Mouse (Mus musculus): ENCODE measurements at regions not wholly inside any gene's neighbourhood (a gene's known extent, or its start where the extent isn't known, plus 50 kb on each side); places are given as distances from the start of the nearest gene placed in this dataset.

DNA sequence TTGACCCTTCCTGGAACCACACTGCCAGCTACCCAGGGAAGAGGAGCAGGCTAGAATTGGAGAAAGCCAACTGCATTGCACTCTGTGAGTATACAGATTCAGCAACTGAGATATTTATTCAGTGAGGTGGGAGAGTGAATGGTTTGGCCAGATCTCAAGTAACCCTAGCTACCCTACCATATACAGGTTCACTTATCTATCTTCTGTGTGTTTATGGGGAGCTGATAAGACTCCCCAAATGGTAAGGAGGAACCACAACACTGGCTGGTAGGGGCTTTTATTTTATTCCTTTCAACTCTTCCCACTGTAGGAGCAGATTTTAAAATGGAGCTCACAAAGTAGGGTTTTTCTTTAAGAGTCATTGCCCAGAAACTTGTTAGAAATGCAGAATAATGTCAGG, 62.9 kb downstream of the Arrdc3 start:
- no peak for DNase-seq

DNA sequence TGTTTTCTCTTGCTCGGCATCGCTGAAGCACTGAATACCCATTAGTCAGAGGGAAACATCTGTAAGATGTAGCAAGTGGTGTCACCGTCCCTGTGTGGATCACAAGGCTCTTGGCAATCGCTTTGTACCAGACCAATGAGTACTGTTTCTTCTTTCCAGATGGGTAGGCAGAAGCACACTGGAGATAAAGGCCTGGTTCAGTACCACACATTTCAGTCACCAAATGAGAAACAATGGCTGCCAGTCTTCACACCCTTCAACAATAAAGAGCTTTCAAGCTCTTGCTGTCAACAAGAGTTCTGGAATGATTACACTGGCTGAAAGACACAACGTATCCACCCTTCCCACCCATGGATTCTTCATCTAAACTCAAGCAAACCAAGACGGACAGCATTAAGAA, 64.5 kb downstream of the Arrdc3 start:
- DNase-seq, result no peak

DNA sequence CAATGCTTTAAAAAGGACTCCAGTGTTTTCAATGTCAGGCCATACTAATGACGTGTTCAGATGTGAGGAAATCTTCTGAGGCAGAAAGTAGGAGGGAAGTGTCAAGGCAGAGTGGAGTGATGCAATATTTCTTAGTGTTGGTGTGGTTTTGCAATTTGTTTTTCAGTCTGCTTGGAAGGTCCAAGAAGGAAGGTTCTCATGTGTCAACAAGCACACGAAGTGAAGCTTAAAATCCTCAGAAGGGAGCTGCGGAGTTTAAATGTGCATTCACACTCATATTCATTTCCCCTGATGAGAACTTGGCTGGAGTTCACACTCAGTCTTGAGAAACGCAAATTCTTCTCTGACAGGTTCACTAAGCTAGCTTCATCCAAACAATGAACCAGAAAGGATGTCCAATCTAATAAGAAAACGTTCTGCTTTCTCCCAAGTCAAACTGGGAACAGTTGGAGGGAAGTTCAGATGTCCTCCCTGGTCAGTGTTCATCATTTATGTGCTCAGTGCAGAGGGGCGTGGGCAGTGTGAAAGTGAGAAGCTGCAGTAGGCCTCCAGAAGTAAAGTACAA, 66.0 kb downstream of the Arrdc3 start:
- DNase-seq, result peak; percentile 41

DNA sequence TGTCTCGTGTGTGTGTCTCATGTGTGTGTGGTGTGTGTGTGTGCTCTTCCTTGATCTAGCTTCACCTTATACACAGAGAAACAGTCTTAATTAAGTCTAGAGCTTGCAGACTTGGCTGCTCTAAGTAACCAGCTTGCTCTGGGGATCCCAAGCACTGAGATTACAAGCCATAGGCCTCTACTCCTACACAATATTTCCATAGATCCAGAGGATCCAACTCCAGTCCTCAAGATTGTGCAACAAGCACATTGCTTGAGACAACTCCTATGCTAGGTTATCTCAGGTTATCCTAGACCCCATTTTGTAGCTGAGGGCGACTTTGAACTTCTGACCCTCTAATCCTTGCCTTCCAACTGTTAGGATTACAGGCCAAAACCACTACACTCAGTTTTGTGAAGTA, 67.1 kb downstream of the Arrdc3 start:
- DNase-seq, result no peak

DNA sequence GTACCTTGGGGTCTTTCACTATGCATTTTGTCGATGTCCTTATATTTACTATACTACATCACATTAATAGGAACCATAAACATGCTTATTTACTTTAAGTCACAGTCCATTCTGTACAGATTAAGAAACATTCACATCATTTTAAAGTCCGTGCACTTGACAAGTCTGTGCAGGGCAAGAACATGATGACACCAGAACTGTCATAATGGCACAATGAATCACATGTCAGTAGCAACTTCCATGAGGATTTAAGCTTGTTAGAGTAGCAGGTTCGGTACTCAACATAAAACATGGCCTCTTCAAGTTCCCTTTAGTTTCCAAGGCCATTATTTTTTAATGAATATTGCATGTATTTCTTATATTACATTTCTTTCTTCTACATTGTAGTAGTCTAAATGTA, 67.6 kb downstream of the Arrdc3 start:
- no peak for DNase-seq

DNA sequence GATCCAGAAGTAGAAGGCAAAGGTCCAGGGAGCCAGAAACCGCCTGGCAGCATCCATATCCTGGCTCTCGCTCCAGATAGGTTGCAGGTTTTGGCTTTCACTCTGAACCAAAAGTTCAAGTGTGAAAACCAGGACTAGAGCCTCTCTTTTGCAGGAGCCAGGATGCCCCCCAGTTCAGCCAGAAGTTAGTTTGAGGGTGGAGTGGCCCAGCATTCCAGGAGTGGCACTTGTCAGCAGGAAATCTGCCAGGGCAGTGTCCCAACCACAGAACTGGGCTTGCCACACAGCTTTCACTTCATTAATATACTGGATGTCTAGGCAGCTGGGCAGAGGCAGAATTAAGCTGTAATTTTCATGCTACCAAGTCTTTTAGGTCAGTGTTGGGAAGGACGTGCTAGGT, 68.1 kb downstream of the Arrdc3 start:
- DNase-seq, result peak; percentile 76

DNA sequence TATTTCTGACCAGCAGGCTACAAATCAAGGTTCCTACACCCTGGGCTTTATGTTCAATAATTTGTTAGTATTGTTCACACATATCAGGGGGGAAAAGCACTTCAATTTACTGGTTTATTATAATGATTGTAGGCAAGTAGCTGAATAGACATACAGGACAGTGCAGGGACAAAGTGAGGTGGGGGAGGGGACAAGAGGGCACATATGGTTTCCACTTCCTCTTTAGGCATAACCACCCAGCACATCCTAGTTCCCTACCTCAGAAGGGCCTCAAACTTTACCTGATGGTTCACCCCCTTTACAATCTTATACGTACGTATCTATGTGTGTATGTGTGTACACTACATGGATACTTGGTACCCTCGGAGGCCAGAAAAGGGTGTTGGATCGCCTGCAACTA, 69.7 kb downstream of the Arrdc3 start:
- DNase-seq, result no peak

DNA sequence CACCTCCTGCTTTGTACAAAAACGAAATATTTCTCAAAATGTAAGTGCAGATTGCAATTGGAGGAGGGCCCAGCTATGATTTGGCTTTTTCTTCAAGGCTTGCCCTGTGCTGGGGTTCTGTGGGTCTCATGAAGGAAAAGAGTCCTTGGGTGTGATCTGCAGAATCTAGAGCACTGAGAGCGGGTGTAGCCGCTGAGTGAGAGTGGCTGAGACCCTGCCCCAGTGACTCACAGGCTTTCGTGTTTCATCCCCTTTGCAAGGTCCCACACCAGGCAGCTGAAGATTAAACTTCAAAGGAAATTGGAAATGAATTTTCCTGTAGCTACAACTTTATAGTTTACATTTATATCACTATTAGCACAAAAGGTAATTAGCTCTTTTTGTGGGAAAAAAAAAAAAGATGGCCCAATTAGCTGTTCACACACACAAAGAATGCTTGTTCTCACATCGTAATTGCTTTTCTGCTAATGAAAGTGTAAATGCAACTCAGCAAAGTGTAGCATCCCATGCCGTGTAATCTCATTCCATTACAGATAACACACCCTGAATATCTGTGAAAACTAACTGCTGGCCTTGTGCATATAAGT, 71.0 kb downstream of the Arrdc3 start:
- peak; percentile 21 for DNase-seq

DNA sequence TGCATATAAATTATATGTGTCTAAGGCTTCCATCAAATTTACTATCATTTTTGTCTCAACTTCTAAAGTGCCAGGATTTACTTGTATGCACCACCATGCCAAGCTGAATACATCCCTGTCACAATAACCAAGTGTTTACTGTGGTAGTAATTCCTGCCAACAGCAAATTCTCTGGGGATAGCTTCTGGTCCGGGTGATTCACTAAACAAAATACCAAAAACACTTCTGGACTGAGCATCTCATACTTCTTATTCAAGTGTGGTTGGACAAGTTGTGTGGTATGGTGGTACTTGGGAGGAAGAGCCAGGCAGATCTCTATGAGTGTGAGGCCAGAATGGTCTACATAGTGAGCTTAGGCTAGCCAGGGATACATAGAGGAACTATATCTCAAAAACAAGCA, 73.8 kb downstream of the Arrdc3 start:
- DNase-seq, result no peak

DNA sequence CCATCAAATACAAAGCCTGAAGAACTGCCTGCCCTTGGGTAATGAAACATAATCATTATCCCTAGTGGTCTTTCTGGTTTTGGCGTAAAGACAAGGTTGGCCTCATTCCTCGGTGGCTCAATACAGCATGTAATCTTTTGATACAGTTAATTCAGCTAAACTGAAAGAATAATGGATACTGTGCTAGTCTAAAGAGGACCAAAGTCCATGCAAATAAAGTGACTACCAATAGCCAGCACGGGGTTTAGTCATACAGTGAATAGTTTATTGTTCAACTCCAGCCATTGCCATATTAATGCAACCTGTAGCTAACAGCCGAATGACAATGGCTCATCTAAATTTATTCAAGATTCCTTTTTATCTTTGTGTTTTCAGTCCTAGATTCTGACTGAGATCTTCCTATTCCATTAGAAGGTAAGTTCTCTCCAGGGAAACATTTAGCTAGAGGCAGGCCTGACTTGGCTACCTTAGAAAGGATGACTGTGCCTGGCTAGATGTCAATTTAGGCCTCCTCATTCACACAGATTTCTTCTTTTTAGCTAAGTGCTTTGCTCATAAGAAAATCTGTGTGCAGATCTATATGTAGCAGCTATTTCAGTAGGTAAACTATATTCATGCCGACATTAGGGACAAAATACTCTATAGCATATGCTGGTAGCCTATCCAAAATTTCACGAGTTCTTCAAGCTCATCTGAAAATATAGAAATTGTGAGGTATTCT, 74.4 kb downstream of the Arrdc3 start:
- DNase-seq, result no peak

DNA sequence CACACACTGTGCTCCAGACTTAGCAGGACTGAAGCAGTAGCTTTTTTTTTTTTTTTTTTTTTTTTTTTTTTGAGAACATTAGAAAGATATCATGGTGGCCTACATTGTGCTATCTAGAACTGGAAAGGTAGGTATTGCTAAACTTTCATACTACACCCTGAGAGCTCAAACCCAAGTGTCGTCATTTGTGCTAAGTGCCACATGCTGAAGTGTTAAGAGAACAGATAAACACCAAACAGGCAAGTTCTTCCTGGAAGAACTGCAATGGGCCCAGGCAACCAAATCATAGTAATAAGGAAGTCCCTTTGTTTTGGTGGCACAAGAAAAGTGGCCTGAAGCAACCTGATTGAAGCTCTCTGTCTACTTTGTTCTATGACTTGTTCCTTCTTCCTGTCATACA, 76.6 kb downstream of the Arrdc3 start:
- no peak for DNase-seq

DNA sequence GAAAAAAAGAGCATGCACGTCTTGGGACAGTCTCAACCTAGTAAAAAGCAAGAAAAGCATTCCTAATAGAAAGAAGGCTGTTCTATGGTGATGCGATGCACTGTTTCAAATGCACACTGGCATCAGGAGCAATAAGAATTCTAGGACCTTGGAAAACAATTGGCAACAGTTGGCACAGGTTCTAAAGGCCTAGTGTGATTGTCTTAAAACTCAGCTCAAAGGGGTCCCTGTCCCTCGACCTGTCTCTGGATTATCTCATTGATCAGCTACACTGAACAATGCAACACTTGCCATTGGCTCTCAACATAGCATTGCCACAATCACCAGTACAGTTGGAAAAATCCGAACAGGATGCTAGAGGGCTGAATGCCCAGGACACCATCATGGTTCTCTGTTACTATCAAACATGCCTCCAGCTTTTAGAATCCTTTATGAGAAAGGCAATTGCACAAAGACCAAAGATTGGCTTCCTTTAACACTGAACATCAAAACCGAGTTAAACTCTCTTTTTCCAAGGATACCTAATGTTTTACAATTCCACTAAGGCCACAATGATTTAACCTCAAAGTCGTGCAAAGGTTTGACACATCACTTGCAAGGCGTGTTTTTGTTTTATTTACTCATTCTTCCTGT, 78.9 kb downstream of the Arrdc3 start:
- no peak for DNase-seq

DNA sequence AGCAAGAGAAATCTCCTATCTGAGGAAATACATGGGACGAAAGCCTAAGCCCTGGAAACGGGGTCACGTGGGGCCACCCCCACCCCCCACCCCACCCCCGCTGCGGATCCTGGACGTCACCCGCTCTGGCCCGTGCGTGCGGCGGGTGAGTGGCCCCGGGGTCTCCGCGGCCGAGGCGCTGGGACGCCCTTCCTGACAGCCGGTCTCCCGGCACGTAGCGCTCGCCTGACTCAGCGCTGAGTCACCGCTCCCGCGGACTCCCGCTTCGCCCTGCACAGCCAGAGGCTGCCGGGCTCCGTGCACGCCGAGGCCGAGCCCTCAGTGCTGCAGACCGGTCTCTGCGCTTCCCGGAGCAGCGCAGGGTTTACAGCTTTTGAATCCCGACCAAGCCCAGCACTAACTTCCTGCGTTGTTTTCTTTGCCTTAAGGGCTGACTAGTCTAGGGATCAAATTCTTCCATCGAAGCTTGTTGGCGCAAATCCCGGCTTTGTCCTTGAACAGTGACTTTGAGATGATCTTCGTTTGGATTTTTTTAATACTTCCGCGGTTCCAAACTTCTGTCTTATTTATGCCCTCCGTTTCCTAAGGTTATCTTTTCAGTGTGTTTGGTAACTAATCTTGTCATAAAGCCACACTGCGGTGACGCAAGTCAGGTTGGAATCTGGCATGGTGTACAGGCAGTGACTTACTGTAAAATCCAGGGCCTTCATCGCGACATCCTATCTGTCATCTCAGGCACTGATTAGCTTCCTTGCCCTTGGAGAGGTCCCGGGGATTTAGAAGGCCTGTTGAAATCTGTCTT, 79.8 kb downstream of the Arrdc3 start:
- peak; percentile 93 for DNase-seq

DNA sequence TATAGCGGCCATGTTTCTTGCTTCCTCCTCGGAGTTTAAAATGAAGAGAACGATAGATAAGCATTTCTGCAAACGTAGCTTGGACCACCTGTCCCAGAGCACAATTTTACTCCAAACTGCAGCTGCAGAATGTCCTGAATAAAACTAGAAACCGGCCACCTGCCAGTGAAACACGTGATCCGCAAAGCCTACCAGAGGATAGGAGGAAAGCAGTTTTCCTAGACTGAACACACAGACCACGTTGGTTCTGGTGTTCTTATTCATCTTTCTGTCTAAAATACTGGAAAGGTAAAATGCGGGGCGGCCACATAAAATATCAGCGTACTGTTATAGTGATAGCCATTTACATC, 80.4 kb downstream of the Arrdc3 start:
- no peak for DNase-seq

DNA sequence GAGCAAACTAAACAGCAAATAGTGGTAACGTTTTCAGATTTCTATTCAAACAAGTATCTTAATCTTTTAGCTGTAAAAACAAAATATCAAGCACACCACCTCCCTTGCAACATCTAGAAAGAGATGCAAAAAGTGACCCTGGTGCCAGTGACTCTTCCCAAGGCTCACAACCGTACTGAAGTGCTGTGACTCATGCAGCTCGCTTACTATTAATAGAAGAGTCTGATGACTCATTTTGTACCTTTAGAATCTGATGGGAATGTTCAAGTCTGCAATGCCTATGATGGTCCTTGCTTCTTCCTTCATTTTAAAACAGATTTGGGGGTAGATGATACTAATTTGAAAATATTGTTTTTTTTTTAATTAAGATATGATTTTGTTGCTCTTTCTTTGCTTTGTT, 88.5 kb downstream of the Arrdc3 start:
- peak; percentile 46 for DNase-seq

DNA sequence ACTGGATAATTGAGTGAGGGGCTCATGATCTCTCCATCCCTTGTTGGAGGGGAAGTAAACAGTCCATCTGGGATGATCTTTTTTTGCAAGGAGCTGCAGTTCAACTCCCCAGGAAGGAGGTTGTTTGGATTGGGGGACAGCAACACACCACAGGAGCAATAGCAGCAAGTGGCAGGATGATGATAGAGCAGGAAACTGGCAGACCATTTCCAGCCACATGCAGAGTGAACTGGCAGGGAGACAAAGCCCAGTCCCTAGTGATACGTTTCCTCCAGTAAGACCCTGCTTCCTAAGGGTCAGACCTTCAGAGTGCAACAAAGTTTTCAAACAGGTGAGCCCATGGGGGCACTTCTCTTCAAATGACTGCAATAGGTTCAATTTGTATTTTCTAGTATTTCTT, 91.2 kb downstream of the Arrdc3 start:
- no peak for DNase-seq

DNA sequence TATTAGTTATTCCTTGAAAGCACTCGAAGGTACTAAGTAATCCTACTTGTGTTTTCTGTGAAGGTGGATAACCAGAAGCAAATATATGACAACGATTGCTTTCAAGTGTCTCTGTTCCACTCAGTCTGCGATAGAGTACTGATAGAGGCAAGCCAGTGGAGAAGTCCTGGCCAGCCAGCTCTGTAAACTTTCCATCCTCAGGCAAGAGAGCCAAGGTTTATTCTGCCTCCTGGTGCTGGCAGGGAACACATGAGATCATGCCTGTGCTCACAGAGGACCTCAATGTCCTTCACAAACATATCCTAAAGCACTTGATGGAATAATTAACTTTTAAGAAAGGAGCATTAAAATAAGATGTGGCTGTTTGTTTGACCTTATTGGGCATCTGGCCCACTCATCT, 94.1 kb downstream of the Arrdc3 start:
- no peak for DNase-seq

DNA sequence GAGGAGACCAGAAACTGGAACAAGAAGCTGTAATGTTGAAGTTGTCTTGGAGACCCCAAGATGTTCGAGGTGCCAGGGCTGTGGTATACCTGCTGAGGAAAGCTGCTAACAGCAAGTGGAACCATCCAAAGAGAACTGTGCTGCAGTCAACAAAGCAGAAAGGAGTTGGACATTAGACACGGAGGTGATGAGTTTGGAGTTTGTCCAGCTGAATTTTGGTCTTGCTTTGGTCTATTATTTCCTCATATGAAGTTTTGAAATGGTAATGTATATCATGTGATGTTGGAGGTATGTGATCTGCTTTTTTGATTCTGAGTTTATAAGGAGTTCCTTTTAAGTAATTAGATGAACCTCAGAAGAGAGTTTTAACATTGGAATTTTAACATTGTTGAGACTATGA, 98.0 kb downstream of the Arrdc3 start:
- no peak for DNase-seq

DNA sequence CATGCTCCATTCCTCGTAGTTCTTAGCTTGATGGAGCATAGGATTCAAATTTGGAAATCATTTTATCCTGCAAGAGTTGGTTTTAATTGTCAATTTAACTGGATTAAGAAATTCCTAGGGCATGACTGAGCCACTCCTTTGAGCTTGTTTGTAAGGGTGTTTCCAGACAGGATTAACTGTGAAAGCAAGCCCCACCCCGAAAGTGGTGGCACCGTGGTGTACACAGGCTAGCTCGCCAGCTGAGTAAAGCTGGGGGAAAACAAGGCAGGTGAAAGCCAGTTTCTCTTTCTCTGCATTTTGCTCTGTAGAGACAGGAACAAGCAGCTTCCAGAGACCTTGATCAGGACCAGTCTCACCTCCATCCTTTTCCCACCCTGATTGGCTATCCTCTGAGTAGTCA, 103.5 kb downstream of the Arrdc3 start:
- DNase-seq, result no peak

DNA sequence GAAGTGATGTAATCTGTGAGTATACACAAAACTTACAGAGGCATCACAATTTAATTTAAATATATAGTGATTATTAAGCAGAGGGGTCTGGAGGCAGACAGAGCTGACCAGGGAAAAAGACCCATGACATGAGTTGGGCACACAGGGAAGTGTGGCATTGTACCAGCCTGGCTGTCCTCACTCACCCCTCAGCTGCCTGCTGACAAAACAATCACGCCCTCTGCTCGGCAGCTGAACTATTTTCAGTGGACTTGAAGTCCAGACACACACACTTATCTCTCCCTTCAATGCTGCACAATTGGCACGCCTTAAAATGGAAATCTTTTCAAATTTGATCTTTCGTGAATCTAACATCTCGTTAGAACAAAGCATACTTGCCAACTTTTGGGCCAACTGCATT, 106.6 kb downstream of the Arrdc3 start:
- no peak for DNase-seq

DNA sequence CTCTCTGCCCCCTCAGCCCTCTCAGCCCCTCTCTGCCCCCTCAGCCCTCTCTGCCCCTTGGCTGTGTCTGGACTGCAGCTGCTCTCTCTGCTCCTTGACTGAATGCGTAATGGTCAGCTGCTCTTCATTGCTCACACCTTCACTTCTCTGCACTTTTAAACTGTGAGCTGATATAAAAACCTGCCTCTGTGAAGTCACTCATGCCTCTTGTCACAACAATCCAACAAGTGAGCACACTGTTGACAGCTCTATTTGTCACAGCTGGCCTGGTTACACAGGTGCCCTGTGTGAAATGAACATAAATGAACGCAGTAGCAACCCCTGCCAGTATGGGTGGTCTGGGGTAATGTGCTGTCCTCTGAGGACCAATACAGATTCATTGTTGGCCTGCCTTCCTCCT, 109.2 kb downstream of the Arrdc3 start:
- no peak for DNase-seq

DNA sequence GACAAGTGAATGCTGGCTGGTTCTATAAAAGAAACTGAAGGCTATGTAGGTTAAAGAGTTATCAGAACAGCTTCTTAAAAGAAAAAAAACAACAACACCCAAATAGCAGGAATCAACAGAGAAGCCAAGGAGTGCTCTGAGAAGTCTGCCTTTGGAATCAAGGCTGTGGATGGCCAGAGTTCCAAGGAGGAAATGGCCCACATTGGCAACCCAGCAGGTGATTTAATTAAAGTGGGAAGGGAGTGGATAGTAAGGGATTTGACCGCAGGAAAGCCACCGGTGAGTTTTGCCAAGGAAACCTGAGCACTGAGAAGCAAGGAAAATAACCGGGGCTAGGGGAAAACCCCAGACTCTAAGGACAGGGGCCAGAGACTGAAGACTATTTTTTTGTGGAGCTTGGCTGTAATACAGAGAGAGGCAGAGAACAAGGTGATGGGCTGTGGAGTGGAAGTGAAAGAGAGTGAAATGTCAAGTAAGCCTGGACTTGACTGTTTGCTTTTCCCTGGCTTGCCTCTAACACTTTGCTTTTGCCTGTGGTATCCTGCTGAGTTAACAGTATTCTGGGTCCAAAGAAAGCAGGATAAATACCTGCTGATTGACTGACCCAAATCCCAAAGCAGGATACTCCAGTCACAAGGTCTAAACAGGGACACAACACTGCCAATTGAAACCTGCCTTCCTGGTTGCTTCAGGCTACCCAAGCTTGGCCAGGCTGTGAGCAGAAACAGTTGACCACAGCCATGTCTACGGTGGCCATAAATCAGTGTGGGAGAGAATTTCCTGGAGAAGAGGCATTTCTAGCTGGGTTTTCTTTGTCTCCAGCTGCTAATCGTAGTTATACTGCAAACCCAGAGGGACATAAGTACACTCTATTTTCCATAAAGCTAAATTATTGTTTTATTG, 125.9 kb downstream of the Arrdc3 start:
- DNase-seq, result no peak
